Mouse (Mus musculus): ENCODE data around the gene Ugt1a10.

Ugt1a10 gene

GRCm38 (mm10) chr1:88262961-88263360, 207.8 kb downstream of the Ugt1a10 start:
- in situ Hi-C loops (cut with MboI; ENCODE audit: unreplicated experiment in 2 of 2): no loop called here

GRCm38 (mm10) chr1:88263778-88264177, 208.6 kb downstream of the Ugt1a10 start:
- in situ Hi-C loops (cut with MboI; ENCODE audit: unreplicated experiment in 2 of 2): no loop called here

- in situ Hi-C loops (cut with MboI; ENCODE audit: unreplicated experiment in 2 of 2): no loop called here
These were observed 209.2 kb downstream of the Ugt1a10 start for GRCm38 (mm10) chr1:88264237-88264868.

GRCm38 (mm10) chr1:88264869-88265240, 209.7 kb downstream of the Ugt1a10 start:
- in situ Hi-C loops (cut with MboI; ENCODE audit: unreplicated experiment in 2 of 2): no loop called here

GRCm38 (mm10) chr1:88266123-88266522, 210.9 kb downstream of the Ugt1a10 start:
- in situ Hi-C loops (cut with MboI; ENCODE audit: unreplicated experiment in 2 of 2): no loop called here

GRCm38 (mm10) chr1:88267489-88267888, 212.3 kb downstream of the Ugt1a10 start:
- in situ Hi-C loops (cut with MboI; ENCODE audit: unreplicated experiment in 2 of 2): no loop called here

DNA sequence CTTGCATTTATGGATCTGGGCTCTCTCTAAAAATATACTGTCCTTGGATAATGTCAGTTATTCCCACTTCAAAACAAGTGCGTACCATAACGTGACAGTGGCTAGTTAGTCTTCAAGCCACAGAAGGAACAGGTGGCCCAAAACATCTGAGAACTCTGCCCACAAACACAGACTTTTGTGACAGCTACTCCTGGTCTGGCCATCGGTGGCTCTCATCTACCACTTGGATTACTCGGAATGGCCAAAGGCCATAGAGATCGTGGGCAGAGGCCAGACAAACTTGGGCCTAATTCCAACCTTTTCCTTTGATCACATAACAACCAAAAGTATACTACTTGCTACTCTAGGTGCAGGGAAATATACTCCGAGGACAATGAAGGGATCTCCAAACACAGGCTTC, 212.9 kb downstream of the Ugt1a10 start:
- in situ Hi-C loops (cut with MboI; ENCODE audit: unreplicated experiment in 2 of 2): no loop called here
